Mouse (Mus musculus) thymus, postnatal 25 days (tissue): ENCODE results near the gene Zbtb16.

Source experiments
- DNase-seq: peaks from one replicate; pipeline ENCODE4 v3.0.0; 2022

Gene Zbtb16

GRCm38 (mm10) chr9:48801322-48801721, 34.7 kb downstream of the Zbtb16 start:
- DNase-seq: no peak

GRCm38 (mm10) chr9:48800627-48801026, 35.4 kb downstream of the Zbtb16 start:
- DNase-seq: no peak

GRCm38 (mm10) chr9:48798044-48798443, 38.0 kb downstream of the Zbtb16 start:
- no peak for DNase-seq

- no peak for DNase-seq
Observed at GRCm38 (mm10) chr9:48796267-48796822, 39.7 kb downstream of the Zbtb16 start.

- DNase-seq: no peak
Observed at GRCm38 (mm10) chr9:48795740-48796139, 40.3 kb downstream of the Zbtb16 start.

- DNase-seq: peak; percentile 23
Observed at GRCm38 (mm10) chr9:48795095-48795494, 40.9 kb downstream of the Zbtb16 start.

GRCm38 (mm10) chr9:48794463-48794862, 41.6 kb downstream of the Zbtb16 start:
- no peak for DNase-seq

- no peak for DNase-seq
Observed at GRCm38 (mm10) chr9:48793638-48794188, 42.3 kb downstream of the Zbtb16 start.

- no peak for DNase-seq
Observed at GRCm38 (mm10) chr9:48790575-48790974, 45.4 kb downstream of the Zbtb16 start.

- DNase-seq: no peak
Observed at GRCm38 (mm10) chr9:48787906-48788410, 48.1 kb downstream of the Zbtb16 start.

GRCm38 (mm10) chr9:48787321-48787720, 48.7 kb downstream of the Zbtb16 start:
- no peak for DNase-seq

GRCm38 (mm10) chr9:48786814-48787213, 49.2 kb downstream of the Zbtb16 start:
- DNase-seq: no peak

- DNase-seq: no peak
Observed at GRCm38 (mm10) chr9:48784937-48785336, 51.1 kb downstream of the Zbtb16 start.

- DNase-seq: no peak
Observed at GRCm38 (mm10) chr9:48783292-48783691, 52.7 kb downstream of the Zbtb16 start.

- DNase-seq: no peak
Observed at GRCm38 (mm10) chr9:48782284-48783060, 53.5 kb downstream of the Zbtb16 start.

GRCm38 (mm10) chr9:48776268-48776667, 59.8 kb downstream of the Zbtb16 start:
- no peak for DNase-seq

GRCm38 (mm10) chr9:48775561-48775960, 60.5 kb downstream of the Zbtb16 start:
- DNase-seq: no peak

- no peak for DNase-seq
Observed at GRCm38 (mm10) chr9:48773710-48774109, 62.3 kb downstream of the Zbtb16 start.

- DNase-seq: no peak
Observed at GRCm38 (mm10) chr9:48773130-48773529, 62.9 kb downstream of the Zbtb16 start.

GRCm38 (mm10) chr9:48771504-48771903, 64.5 kb downstream of the Zbtb16 start:
- no peak for DNase-seq

- no peak for DNase-seq
Observed at GRCm38 (mm10) chr9:48768965-48769364, 67.1 kb downstream of the Zbtb16 start.

- DNase-seq: no peak
Observed at GRCm38 (mm10) chr9:48767666-48768432, 68.2 kb downstream of the Zbtb16 start.

- DNase-seq: no peak
Observed at GRCm38 (mm10) chr9:48765927-48766326, 70.1 kb downstream of the Zbtb16 start.
